Mouse (Mus musculus): ENCODE measurements around the gene Thsd4.

DNA sequence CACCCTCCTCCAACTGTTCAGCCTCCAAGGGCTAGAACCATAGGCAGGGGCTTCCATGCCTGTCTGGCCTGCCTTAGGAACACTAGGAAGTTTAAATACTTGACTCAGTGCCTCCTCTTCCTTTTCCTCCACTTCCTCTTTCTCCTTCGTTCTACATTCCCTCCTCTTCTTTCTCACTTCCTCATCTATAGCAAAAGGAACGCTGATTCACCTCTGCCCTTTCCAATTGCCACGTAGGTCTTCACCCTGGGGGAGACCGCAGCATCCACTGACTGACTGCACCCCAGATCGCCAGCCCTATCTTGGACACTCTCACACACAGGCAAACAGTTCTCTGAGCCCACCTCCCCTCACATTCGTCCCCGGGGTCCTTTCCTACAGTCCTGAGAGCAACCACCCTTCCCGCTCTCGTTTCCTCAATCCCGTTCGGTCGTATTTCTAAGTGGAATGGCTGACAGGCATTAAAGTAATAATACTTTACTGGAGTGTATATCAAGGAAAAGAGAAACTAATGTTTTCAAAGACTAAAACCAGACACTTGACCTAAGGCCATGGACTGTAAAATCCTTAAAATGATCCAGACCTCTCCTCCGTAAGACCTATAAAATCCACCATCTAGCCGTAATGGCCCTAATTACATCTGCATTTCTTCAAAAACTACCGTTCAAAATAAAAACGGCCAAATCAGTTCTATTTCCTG, 29.4 kb downstream of the Thsd4 start:
- TF ChIP-seq GATA1 (IDR thresholded peaks at IDR 0.05; ENCODE audit: borderline replicate concordance, low read length) (no peak), FLI1 (IDR thresholded peaks at IDR 0.05; ENCODE audit: low read length) (no peak)
